Mouse (Mus musculus) kidney, adult 2 months (tissue): Measurements from ENCODE around the gene Dnal4.

Experiments used
- CTCF ChIP-seq: fragments of 200-500 bp; conservative IDR thresholded peaks from 2 replicates; pipeline ENCODE4 v1.5.1; 2011; ENCODE audit warnings: low read depth, mild to moderate bottlenecking, control low read depth, low read length, moderate library complexity, mixed read lengths; ENCODE audit not compliant: insufficient read depth, insufficient read length
- POLR2A ChIP-seq: fragments of 200-500 bp; IDR thresholded peaks from one replicate; pipeline ENCODE4 v1.6.1; 2011; ENCODE audit warnings: low read depth, low read length, control low read depth

GRCm38 (mm10) chr15:79766586-79767071, 11.0 kb downstream of the Dnal4 start:
- TF ChIP-seq CTCF (no peak), POLR2A (no peak)
